Mouse (Mus musculus) hindbrain, embryonic 10.5 days (tissue): ENCODE measurements around the gene Elk4. TPM values are rescaled to one million over a fixed set of nuclear protein-coding genes. Genes with fewer than 3 reads are reported as not detected.

Source experiments
- DNase-seq: peaks from one replicate; pipeline ENCODE4 v3.0.0-alpha.2; 2017; ENCODE audit warnings: low spot score
- H3K27ac ChIP-seq: fragments of 300-500 bp; sonication (generic); 2 replicates; pipeline ENCODE4 v1.5.1; 2016; ENCODE audit warnings: mild to moderate bottlenecking, moderate library complexity
- H3K27me3 ChIP-seq: fragments of 300-500 bp; sonication (generic); 2 replicates; pipeline ENCODE4 v1.6.1; 2016; ENCODE audit warnings: mild to moderate bottlenecking; ENCODE audit not compliant: poor library complexity, insufficient read depth, severe bottlenecking
- H3K36me3 ChIP-seq: fragments of 300-500 bp; sonication (generic); 2 replicates; pipeline ENCODE4 v1.6.1; 2016; ENCODE audit warnings: mild to moderate bottlenecking, moderate library complexity
- H3K4me1 ChIP-seq: fragments of 300-500 bp; sonication (generic); replicated peaks from 2 replicates; pipeline ENCODE4 v1.6.1; 2016; ENCODE audit warnings: mild to moderate bottlenecking
- H3K4me3 ChIP-seq: fragments of 300-500 bp; sonication (generic); 2 replicates; pipeline ENCODE4 v1.5.1; 2016; ENCODE audit warnings: mild to moderate bottlenecking, moderate library complexity
- H3K9me3 ChIP-seq: fragments of 300-500 bp; sonication (generic); 2 replicates; pipeline ENCODE4 v1.6.1; 2016; ENCODE audit warnings: mild to moderate bottlenecking, moderate library complexity
- WGBS: fragments of 180-500 bp; shearing (Covaris S2); methylation state at CpG from one replicate; pipeline ENCODE4 v1.1.7; 2016; 5-methylcytosine and 5-hydroxymethylcytosine counted together
- polyA plus RNA-seq: library from polyadenylated mRNA; unstranded; fragments of >200 nt; fragmentation: Nextera tagmentation; extraction: Ambion mirVana; gene quantifications from 2 replicates; pipeline ENCODE4 v1.2.1, GENCODE M21; 2016

Elk4 gene
- polyA plus RNA-seq, 1 experiment from 2014 or later: 12.9 TPM

GRCm38 (mm10) chr1:131970661-131971520, 36.5 kb upstream of the Elk4 start:
- H3K27ac ChIP-seq: peak overlapping the region; percentile 96
- peaks cover 98% of the 10 kb centered on the region for H3K4me1 ChIP-seq
- H3K4me3 ChIP-seq: peak overlapping the region; percentile 42
- 4% methylated on average over 16 of the region's 16 CpGs for WGBS
- peaks cover 40% of the 10 kb centered on the region for H3K27me3 ChIP-seq
- no peaks in the 10 kb centered on the region for H3K36me3 ChIP-seq
- H3K9me3 ChIP-seq: no peaks in the 10 kb centered on the region
- DNase-seq: peak; percentile 83

GRCm38 (mm10) chr1:131971771-131972497, 35.5 kb upstream of the Elk4 start:
- H3K9me3 ChIP-seq: no peaks in the 10 kb centered on the region
- peaks cover 98% of the 10 kb centered on the region for H3K4me1 ChIP-seq
- peaks cover 5% of the 10 kb centered on the region; the same call in 1 of the 2 replicates for H3K36me3 ChIP-seq
- H3K27me3 ChIP-seq: peaks cover 35% of the 10 kb centered on the region
- H3K4me3 ChIP-seq: peak overlapping the region; percentile 42
- WGBS: 4% methylated on average over 15 of the region's 15 CpGs
- DNase-seq: peak; percentile 90
- H3K27ac ChIP-seq: peak overlapping the region; percentile 96

DNA sequence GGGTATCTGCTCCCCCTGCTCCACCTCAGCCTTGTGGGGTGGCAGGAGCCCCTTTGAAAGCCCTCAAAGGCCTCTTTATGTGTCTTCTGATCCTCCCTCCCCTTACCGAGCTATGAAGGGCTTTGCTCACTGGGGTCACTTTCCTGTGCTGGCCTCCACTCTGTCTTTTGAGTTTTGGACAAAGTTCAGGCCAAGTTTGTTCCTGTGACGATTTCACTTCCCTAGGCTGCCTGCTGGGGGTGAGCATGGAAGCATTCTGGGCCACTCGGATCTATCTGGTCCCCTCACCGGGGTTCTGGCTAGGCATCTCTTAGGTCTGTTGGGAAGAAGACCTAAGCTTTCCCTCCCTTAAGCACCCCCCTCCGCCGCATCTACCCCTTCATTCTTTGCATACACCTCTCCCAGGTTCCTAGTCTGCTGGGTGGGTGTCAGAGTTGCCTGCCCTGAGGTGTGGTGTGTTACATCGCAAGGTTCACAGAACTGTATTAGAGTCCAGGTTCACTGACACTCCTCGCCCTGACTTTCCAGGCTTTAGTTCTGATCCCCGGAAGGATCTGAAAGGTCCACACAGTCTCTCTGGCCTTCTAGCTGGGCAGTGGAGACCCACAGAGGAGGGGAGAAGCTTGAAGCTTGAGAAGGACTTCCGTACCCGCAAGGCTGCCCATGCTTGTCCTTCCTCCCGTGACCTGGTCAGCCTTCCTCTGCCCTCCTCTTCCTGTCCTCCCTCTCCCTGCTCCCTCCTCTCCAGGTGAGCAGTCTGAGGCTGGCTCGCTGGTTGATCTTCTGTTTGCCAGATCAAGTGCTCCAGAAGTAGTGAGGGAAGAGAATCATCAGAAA, 34.7 kb upstream of the Elk4 start:
- peaks cover 96% of the 10 kb centered on the region for H3K4me1 ChIP-seq
- peaks cover 29% of the 10 kb centered on the region for H3K27me3 ChIP-seq
- DNase-seq: no peak
- peaks cover 13% of the 10 kb centered on the region for H3K36me3 ChIP-seq
- no peaks in the 10 kb centered on the region for H3K9me3 ChIP-seq
- H3K4me3 ChIP-seq: peak overlapping the region; percentile 42
- H3K27ac ChIP-seq: peak overlapping the region; percentile 96
- WGBS: 12% methylated on average over 13 of the region's 13 CpGs

GRCm38 (mm10) chr1:131973991-131974390, 33.4 kb upstream of the Elk4 start:
- peaks cover 22% of the 10 kb centered on the region for H3K27me3 ChIP-seq
- 78% methylated on average over 6 of the region's 6 CpGs for WGBS
- no peak overlapping the region for H3K4me3 ChIP-seq
- H3K27ac ChIP-seq: peak overlapping the region; percentile 96
- H3K4me1 ChIP-seq: peaks cover 91% of the 10 kb centered on the region
- H3K36me3 ChIP-seq: peaks cover 25% of the 10 kb centered on the region
- no peaks in the 10 kb centered on the region for H3K9me3 ChIP-seq
- DNase-seq: no peak

- H3K36me3 ChIP-seq: peaks cover 30% of the 10 kb centered on the region
- no peaks in the 10 kb centered on the region for H3K9me3 ChIP-seq
- peaks cover 90% of the 10 kb centered on the region for H3K4me1 ChIP-seq
- DNase-seq: no peak
- H3K4me3 ChIP-seq: no peak overlapping the region
- H3K27ac ChIP-seq: peak overlapping the region; percentile 96; the same call in 1 of the 2 replicates
- peaks cover 16% of the 10 kb centered on the region; the same call in 1 of the 2 replicates for H3K27me3 ChIP-seq
- WGBS: 76% methylated on average over 5 of the region's 5 CpGs
Measured at GRCm38 (mm10) chr1:131976886-131977285, 30.5 kb upstream of the Elk4 start.

DNA sequence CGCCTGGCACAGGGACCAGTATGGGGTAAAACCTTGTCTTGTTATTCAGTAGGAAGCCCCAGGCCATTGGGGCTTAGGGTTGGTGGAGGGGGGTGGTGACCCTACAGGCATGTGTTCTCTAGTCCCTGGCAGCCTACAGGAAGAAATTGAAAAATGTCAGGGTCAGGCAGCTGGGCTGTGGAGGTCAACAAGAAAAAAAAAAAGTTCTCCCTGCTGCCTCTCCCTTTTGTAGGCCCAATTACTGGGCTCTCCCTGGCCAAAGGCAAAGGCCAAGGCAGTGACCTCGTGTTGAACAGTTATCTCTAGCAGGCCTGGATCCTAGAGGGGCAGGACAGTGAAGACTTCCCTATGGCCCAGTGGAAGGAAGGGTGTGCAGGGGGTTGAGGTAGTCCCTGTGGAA, 26.9 kb upstream of the Elk4 start:
- Histone ChIP-seq H3K27ac (peak overlapping the region; percentile 71), H3K4me1 (peaks cover 54% of the 10 kb centered on the region), H3K9me3 (no peaks in the 10 kb centered on the region), H3K4me3 (no peak overlapping the region), H3K36me3 (peaks cover 30% of the 10 kb centered on the region), H3K27me3 (peaks cover 7% of the 10 kb centered on the region; the same call in 1 of the 2 replicates)
- peak; percentile 43 for DNase-seq
- WGBS: 16% methylated on average over 2 of the region's 2 CpGs

GRCm38 (mm10) chr1:131981378-131982013, 25.9 kb upstream of the Elk4 start:
- peak overlapping the region; percentile 71 for H3K27ac ChIP-seq
- peak; percentile 83 for DNase-seq
- no peak overlapping the region for H3K4me3 ChIP-seq
- H3K36me3 ChIP-seq: peaks cover 30% of the 10 kb centered on the region
- peaks cover 44% of the 10 kb centered on the region for H3K4me1 ChIP-seq
- 53% methylated on average over 12 of the region's 12 CpGs for WGBS
- H3K27me3 ChIP-seq: peaks cover 6% of the 10 kb centered on the region; the same call in 1 of the 2 replicates
- no peaks in the 10 kb centered on the region for H3K9me3 ChIP-seq

GRCm38 (mm10) chr1:131982907-131983306, 24.5 kb upstream of the Elk4 start:
- peak; percentile 78 for DNase-seq
- 25% methylated on average over 5 of the region's 5 CpGs for WGBS
- H3K36me3 ChIP-seq: peaks cover 16% of the 10 kb centered on the region
- H3K4me3 ChIP-seq: no peak overlapping the region
- peaks cover 33% of the 10 kb centered on the region for H3K4me1 ChIP-seq
- no peak overlapping the region for H3K27ac ChIP-seq
- no peaks in the 10 kb centered on the region for H3K27me3 ChIP-seq
- H3K9me3 ChIP-seq: no peaks in the 10 kb centered on the region

DNA sequence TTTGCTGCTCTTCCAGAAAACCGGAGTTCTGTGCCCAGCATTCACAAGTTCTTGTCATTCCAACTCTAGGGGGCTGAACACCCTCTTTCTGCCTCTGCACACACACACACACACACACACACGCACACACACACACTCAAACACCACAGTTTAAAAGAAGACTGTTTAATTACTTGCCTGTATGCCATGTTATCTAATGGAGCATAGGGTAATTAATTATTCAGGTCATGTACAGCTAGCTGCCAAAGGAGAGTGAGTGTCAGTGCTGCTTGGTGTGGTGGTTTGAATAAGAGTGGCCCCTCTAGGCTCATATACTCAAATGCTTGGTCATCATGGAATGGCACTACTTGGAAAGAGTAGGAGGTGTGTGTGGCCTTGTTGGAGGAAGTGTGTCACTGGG, 23.6 kb upstream of the Elk4 start:
- Histone ChIP-seq H3K4me1 (peaks cover 30% of the 10 kb centered on the region), H3K27ac (no peak overlapping the region), H3K27me3 (no peaks in the 10 kb centered on the region), H3K4me3 (no peak overlapping the region), H3K9me3 (no peaks in the 10 kb centered on the region), H3K36me3 (peaks cover 7% of the 10 kb centered on the region)
- 89% methylated on average over 2 of the region's 2 CpGs for WGBS
- no peak for DNase-seq

DNA sequence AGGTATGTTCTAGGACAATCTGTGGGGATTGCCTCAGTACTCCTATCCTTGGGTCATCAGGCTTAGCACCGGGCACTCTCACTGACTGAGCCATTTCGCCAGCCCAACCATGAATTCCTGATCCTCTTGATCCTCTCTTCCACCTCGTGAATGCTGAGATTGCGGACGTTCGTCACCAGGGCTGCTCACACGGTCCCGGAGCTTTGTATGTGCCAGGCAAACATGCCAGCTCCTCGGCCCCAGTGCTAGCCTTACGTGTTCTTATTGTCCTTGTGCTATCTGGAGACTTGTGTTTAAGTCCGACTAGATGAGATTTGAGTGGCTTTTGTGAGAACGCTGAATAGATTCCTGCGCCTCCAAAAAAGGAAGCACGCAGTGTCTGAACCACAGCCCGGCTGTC, 20.0 kb upstream of the Elk4 start:
- DNase-seq: no peak
- 79% methylated on average over 15 of the region's 15 CpGs for WGBS
- Histone ChIP-seq H3K4me3 (no peak overlapping the region), H3K36me3 (no peaks in the 10 kb centered on the region; the same call in none of the 2 replicates), H3K4me1 (0 out of 2 replicates have a peak, but pooled peaks cover under 1% of the 10 kb centered on the region), H3K27ac (no peak overlapping the region), H3K27me3 (no peaks in the 10 kb centered on the region), H3K9me3 (no peaks in the 10 kb centered on the region)

- DNase-seq: no peak
- no peak overlapping the region for H3K4me3 ChIP-seq
- 78% methylated on average over 4 of the region's 4 CpGs for WGBS
- H3K27me3 ChIP-seq: no peaks in the 10 kb centered on the region
- no peaks in the 10 kb centered on the region for H3K9me3 ChIP-seq
- no peak overlapping the region for H3K27ac ChIP-seq
- H3K36me3 ChIP-seq: no peaks in the 10 kb centered on the region
- H3K4me1 ChIP-seq: 0 out of 2 replicates have a peak, but pooled peaks cover 4% of the 10 kb centered on the region
Measured at GRCm38 (mm10) chr1:131989476-131989875, 17.9 kb upstream of the Elk4 start.
